Mouse (Mus musculus): ENCODE results near the gene Cnn3. TPM values are rescaled to one million over a fixed set of nuclear protein-coding genes. Genes with fewer than 3 reads are reported as not detected.

Gene Cnn3
- polyA plus RNA-seq, 1 experiment = 412 TPM

GRCm38 (mm10) chr3:121458545-121459492 is 32.5 kb downstream of the Cnn3 start:
- no peak for DNase-seq (ENCODE audit: low read depth)
- no peak for TF ChIP-seq CTCF (IDR thresholded peaks at IDR 0.05; ENCODE audit: borderline replicate concordance, extremely low read depth, insufficient read depth, insufficient read length)
- TF ChIP-seq POLR2A (IDR thresholded peaks at IDR 0.05; ENCODE audit: borderline replicate concordance, extremely low read depth, insufficient read depth, insufficient read length, poor library complexity, severe bottlenecking) = no peak

- TF ChIP-seq CTCF (IDR thresholded peaks at IDR 0.05; ENCODE audit: borderline replicate concordance, extremely low read depth, insufficient read depth, insufficient read length) (no peak), POLR2A (IDR thresholded peaks at IDR 0.05; ENCODE audit: borderline replicate concordance, extremely low read depth, insufficient read depth, insufficient read length, poor library complexity, severe bottlenecking) (no peak)
- DNase-seq (ENCODE audit: low read depth) = no peak
These were observed 34.3 kb downstream of the Cnn3 start for GRCm38 (mm10) chr3:121460473-121461193.

GRCm38 (mm10) chr3:121461477-121461876 is 35.2 kb downstream of the Cnn3 start:
- DNase-seq (ENCODE audit: low read depth) = no peak
- TF ChIP-seq POLR2A (IDR thresholded peaks at IDR 0.05; ENCODE audit: borderline replicate concordance, extremely low read depth, insufficient read depth, insufficient read length, poor library complexity, severe bottlenecking) (no peak), CTCF (IDR thresholded peaks at IDR 0.05; ENCODE audit: borderline replicate concordance, extremely low read depth, insufficient read depth, insufficient read length) (no peak)

GRCm38 (mm10) chr3:121462782-121463181 is 36.5 kb downstream of the Cnn3 start:
- no peak for DNase-seq (ENCODE audit: low read depth)
- TF ChIP-seq POLR2A (IDR thresholded peaks at IDR 0.05; ENCODE audit: borderline replicate concordance, extremely low read depth, insufficient read depth, insufficient read length, poor library complexity, severe bottlenecking) = no peak
- TF ChIP-seq CTCF (IDR thresholded peaks at IDR 0.05; ENCODE audit: borderline replicate concordance, extremely low read depth, insufficient read depth, insufficient read length) = no peak

GRCm38 (mm10) chr3:121464733-121465305 is 38.5 kb downstream of the Cnn3 start:
- no peak for TF ChIP-seq CTCF (IDR thresholded peaks at IDR 0.05; ENCODE audit: borderline replicate concordance, extremely low read depth, insufficient read depth, insufficient read length)
- no peak for TF ChIP-seq POLR2A (IDR thresholded peaks at IDR 0.05; ENCODE audit: borderline replicate concordance, extremely low read depth, insufficient read depth, insufficient read length, poor library complexity, severe bottlenecking)
- DNase-seq (ENCODE audit: low read depth) = peak; percentile 78

- DNase-seq (ENCODE audit: low read depth) = peak; percentile 42
- TF ChIP-seq POLR2A (IDR thresholded peaks at IDR 0.05; ENCODE audit: borderline replicate concordance, extremely low read depth, insufficient read depth, insufficient read length, poor library complexity, severe bottlenecking) (no peak), CTCF (IDR thresholded peaks at IDR 0.05; ENCODE audit: borderline replicate concordance, extremely low read depth, insufficient read depth, insufficient read length) (no peak)
These were observed 39.5 kb downstream of the Cnn3 start for GRCm38 (mm10) chr3:121465795-121466194.

- TF ChIP-seq CTCF (IDR thresholded peaks at IDR 0.05; ENCODE audit: borderline replicate concordance, extremely low read depth, insufficient read depth, insufficient read length) (no peak), POLR2A (IDR thresholded peaks at IDR 0.05; ENCODE audit: borderline replicate concordance, extremely low read depth, insufficient read depth, insufficient read length, poor library complexity, severe bottlenecking) (no peak)
- no peak for DNase-seq (ENCODE audit: low read depth)
These were observed 40.8 kb downstream of the Cnn3 start for GRCm38 (mm10) chr3:121467094-121467552.

GRCm38 (mm10) chr3:121468136-121468535 is 41.8 kb downstream of the Cnn3 start:
- TF ChIP-seq CTCF (IDR thresholded peaks at IDR 0.05; ENCODE audit: borderline replicate concordance, extremely low read depth, insufficient read depth, insufficient read length) = no peak
- TF ChIP-seq POLR2A (IDR thresholded peaks at IDR 0.05; ENCODE audit: borderline replicate concordance, extremely low read depth, insufficient read depth, insufficient read length, poor library complexity, severe bottlenecking) = no peak

GRCm38 (mm10) chr3:121469185-121469975 is 43.1 kb downstream of the Cnn3 start:
- TF ChIP-seq CTCF (IDR thresholded peaks at IDR 0.05; ENCODE audit: borderline replicate concordance, extremely low read depth, insufficient read depth, insufficient read length) = no peak
- TF ChIP-seq POLR2A (IDR thresholded peaks at IDR 0.05; ENCODE audit: borderline replicate concordance, extremely low read depth, insufficient read depth, insufficient read length, poor library complexity, severe bottlenecking) = no peak
- DNase-seq (ENCODE audit: low read depth) = peak; percentile 90

More at GRCm38 (mm10) chr3:121468136-121468535, 41.8 kb downstream of the Cnn3 start:
- DNase-seq (ENCODE audit: low read depth) = no peak

GRCm38 (mm10) chr3:121471703-121472102 is 45.4 kb downstream of the Cnn3 start:
- TF ChIP-seq POLR2A (IDR thresholded peaks at IDR 0.05; ENCODE audit: borderline replicate concordance, extremely low read depth, insufficient read depth, insufficient read length, poor library complexity, severe bottlenecking) = no peak
- no peak for DNase-seq (ENCODE audit: low read depth)
